Mouse (Mus musculus) forebrain, postnatal 0 days (tissue): ENCODE data around the gene Rhox2h. TPM values are rescaled to one million over a fixed set of nuclear protein-coding genes. Genes with fewer than 3 reads are reported as not detected.

Experiments
- polyA plus RNA-seq: library from polyadenylated mRNA; unstranded; fragments of >200 nt; fragmentation: Nextera tagmentation; extraction: Ambion mirVana; gene quantifications from 2 replicates; pipeline ENCODE4 v1.2.1, GENCODE M21; 2015
- total RNA-seq: library from RNA; depleted of rRNA; stranded (reverse); fragments of >200 nt; gene quantifications from 2 replicates; pipeline ENCODE4 v1.2.3, GENCODE M21; 2014; rRNA removed

Gene Rhox2h
- total and polyA plus RNA-seq, 2 experiments from 2014 or later, result not detected

Other genes with a start within 250 kb of the Rhox2h start
- not detected in 2 replicates for gene Rhox4b, start 240.8 kb downstream of the Rhox2h start, total RNA-seq
- not detected in 2 replicates for gene Rhox4b, start 240.8 kb downstream of the Rhox2h start, polyA plus RNA-seq
- not detected in 2 replicates for gene Rhox2c, start 219.6 kb downstream of the Rhox2h start, total RNA-seq
- not detected in 2 replicates for gene Rhox2c, start 219.6 kb downstream of the Rhox2h start, polyA plus RNA-seq
- not detected in 2 replicates for gene Rhox3c, start 214.7 kb downstream of the Rhox2h start, total RNA-seq
- gene Rhox3c, start 214.7 kb downstream of the Rhox2h start, polyA plus RNA-seq, result not detected in 2 replicates
- gene Rhox4c, start 192.9 kb downstream of the Rhox2h start, total RNA-seq, result not detected in 2 replicates
- not detected in 2 replicates for gene Rhox4c, start 192.9 kb downstream of the Rhox2h start, polyA plus RNA-seq
- gene Rhox2d, start 179.8 kb downstream of the Rhox2h start, total RNA-seq, result not detected in 2 replicates
- not detected in 2 replicates for gene Rhox2d, start 179.8 kb downstream of the Rhox2h start, polyA plus RNA-seq
- gene Rhox4d, start 158.9 kb downstream of the Rhox2h start, total RNA-seq, result not detected in 2 replicates
- not detected in 2 replicates for gene Rhox4d, start 158.9 kb downstream of the Rhox2h start, polyA plus RNA-seq
- not detected in 2 replicates for gene Rhox2e, start 142.8 kb downstream of the Rhox2h start, total RNA-seq
- gene Rhox2e, start 142.8 kb downstream of the Rhox2h start, polyA plus RNA-seq, result not detected in 2 replicates
- gene Rhox3e, start 131.3 kb downstream of the Rhox2h start, total RNA-seq, result not detected in 2 replicates
- gene Rhox3e, start 131.3 kb downstream of the Rhox2h start, polyA plus RNA-seq, result not detected in 2 replicates
- gene Rhox4e, start 115.9 kb downstream of the Rhox2h start, total RNA-seq, result not detected in 2 replicates
- not detected in 2 replicates for gene Rhox4e, start 115.9 kb downstream of the Rhox2h start, polyA plus RNA-seq
- gene Rhox2f, start 101.9 kb downstream of the Rhox2h start, total RNA-seq, result not detected in 2 replicates
- not detected in 2 replicates for gene Rhox2f, start 101.9 kb downstream of the Rhox2h start, polyA plus RNA-seq
- not detected in 2 replicates for gene Rhox3f, start 92.3 kb downstream of the Rhox2h start, total RNA-seq
- not detected in 2 replicates for gene Rhox3f, start 92.3 kb downstream of the Rhox2h start, polyA plus RNA-seq
- gene Rhox4f, start 65.6 kb downstream of the Rhox2h start, total RNA-seq, result not detected in 2 replicates
- not detected in 2 replicates for gene Rhox4f, start 65.6 kb downstream of the Rhox2h start, polyA plus RNA-seq
- not detected in 2 replicates for gene Rhox3g, start 44.7 kb downstream of the Rhox2h start, total RNA-seq
- gene Rhox3g, start 44.7 kb downstream of the Rhox2h start, polyA plus RNA-seq, result not detected in 2 replicates
- not detected in 2 replicates for gene Rhox2g, start 29.8 kb downstream of the Rhox2h start, total RNA-seq
- gene Rhox2g, start 29.8 kb downstream of the Rhox2h start, polyA plus RNA-seq, result not detected in 2 replicates
- gene Rhox4g, start 21.9 kb downstream of the Rhox2h start, total RNA-seq, result not detected in 2 replicates
- not detected in 2 replicates for gene Rhox4g, start 21.9 kb downstream of the Rhox2h start, polyA plus RNA-seq
- not detected in 2 replicates for gene Rhox3h, start 4.5 kb downstream of the Rhox2h start, total RNA-seq
- gene Rhox3h, start 4.5 kb downstream of the Rhox2h start, polyA plus RNA-seq, result not detected in 2 replicates
- gene Rhox5, start 131.6 kb upstream of the Rhox2h start, total RNA-seq, result not detected in 2 replicates
- 0.65 and 0.70 TPM in 2 replicates for gene Rhox5, start 131.6 kb upstream of the Rhox2h start, polyA plus RNA-seq
- not detected in 2 replicates for gene Rhox6, start 153.6 kb upstream of the Rhox2h start, total RNA-seq
- not detected in 2 replicates for gene Rhox6, start 153.6 kb upstream of the Rhox2h start, polyA plus RNA-seq
- gene Rhox7a, start 158.4 kb upstream of the Rhox2h start, total RNA-seq, result not detected in 2 replicates
- not detected in 2 replicates for gene Rhox7a, start 158.4 kb upstream of the Rhox2h start, polyA plus RNA-seq
- gene Rhox8, start 205.7 kb upstream of the Rhox2h start, total RNA-seq, result not detected in 2 replicates
- gene Rhox8, start 205.7 kb upstream of the Rhox2h start, polyA plus RNA-seq, result not detected in 2 replicates
- not detected in 2 replicates for gene Rhox7b, start 224.0 kb upstream of the Rhox2h start, total RNA-seq
- gene Rhox7b, start 224.0 kb upstream of the Rhox2h start, polyA plus RNA-seq, result not detected in 2 replicates
- not detected in 2 replicates for gene Rhox9, start 228.5 kb upstream of the Rhox2h start, total RNA-seq
- gene Rhox9, start 228.5 kb upstream of the Rhox2h start, polyA plus RNA-seq, result not detected in 2 replicates